Mouse (Mus musculus) heart, embryonic 11.5 days (tissue): ENCODE results near the gene Akap2. TPM values are rescaled to one million over a fixed set of nuclear protein-coding genes. Genes with fewer than 3 reads are reported as not detected.

Experiments
- ATAC-seq: fragments of 200-750 bp; cut with Nextera tagmentation; replicated peaks from 2 replicates; pipeline ENCODE4 v1.8.0; 2017; ENCODE audit warnings: moderate library complexity; ENCODE audit not compliant: insufficient number of reproducible peaks, low FRiP score, low TSS enrichment
- H3K27ac ChIP-seq: fragments of 300-500 bp; sonication (generic); 2 replicates; pipeline ENCODE4 v1.5.1; 2014; ENCODE audit warnings: mild to moderate bottlenecking, low read depth, low read length
- H3K27me3 ChIP-seq: fragments of 300-500 bp; sonication (generic); 2 replicates; pipeline ENCODE4 v1.6.1; 2014; ENCODE audit warnings: mild to moderate bottlenecking, low read length, mixed read lengths; ENCODE audit not compliant: control insufficient read depth, insufficient read depth
- H3K36me3 ChIP-seq: fragments of 300-500 bp; sonication (generic); 2 replicates; pipeline ENCODE4 v1.6.1; 2014; ENCODE audit warnings: mild to moderate bottlenecking, low read length, moderate library complexity, mixed read lengths; ENCODE audit not compliant: control insufficient read depth, insufficient read depth
- H3K4me1 ChIP-seq: fragments of 300-500 bp; sonication (generic); 2 replicates; pipeline ENCODE4 v1.6.1; 2014; ENCODE audit warnings: low read length; ENCODE audit not compliant: control insufficient read depth, insufficient read depth
- H3K4me2 ChIP-seq: fragments of 300-500 bp; sonication (generic); 2 replicates; pipeline ENCODE4 v1.6.1; 2014; ENCODE audit warnings: mild to moderate bottlenecking, moderate library complexity
- H3K4me3 ChIP-seq: fragments of 300-500 bp; sonication (generic); 2 replicates; pipeline ENCODE4 v1.5.1; 2014; ENCODE audit warnings: low read depth, low read length
- H3K9ac ChIP-seq: fragments of 300-500 bp; sonication (generic); 2 replicates; pipeline ENCODE4 v1.6.1; 2014; ENCODE audit warnings: mild to moderate bottlenecking, low read depth, low read length, moderate library complexity
- H3K9me3 ChIP-seq: fragments of 300-500 bp; sonication (generic); replicated peaks from 2 replicates; pipeline ENCODE4 v1.6.1; 2016; ENCODE audit warnings: low read length; ENCODE audit not compliant: control insufficient read depth
- WGBS: fragments of 180-500 bp; shearing (Covaris S2); extraction: QIAGEN DNeasy Blood & Tissue Kit; methylation state at CpG from one replicate; pipeline ENCODE4 v1.1.7; 2014; ENCODE audit not compliant: insufficient replicate concordance; 5-methylcytosine and 5-hydroxymethylcytosine counted together
- polyA plus RNA-seq: library from polyadenylated mRNA; unstranded; fragments of >200 nt; fragmentation: Nextera tagmentation; extraction: Ambion mirVana; gene quantifications from 2 replicates; pipeline ENCODE4 v1.2.1, GENCODE M21; 2014

The Akap2 gene
- polyA plus RNA-seq, 1 experiment from 2014 or later = 45.9 TPM

GRCm38 (mm10) chr4:57680186-57680585 is 37.3 kb upstream of the Akap2 start:
- no peak for ATAC-seq
- 82% methylated on average over 12 of the region's 12 CpGs for WGBS
- Histone ChIP-seq H3K27ac (no peak overlapping the region), H3K4me2 (no peak overlapping the region), H3K9me3 (no peaks in the 10 kb centered on the region), H3K36me3 (no peaks in the 10 kb centered on the region), H3K4me3 (no peak overlapping the region), H3K27me3 (no peaks in the 10 kb centered on the region), H3K9ac (no peak overlapping the region), H3K4me1 (peaks cover 43% of the 10 kb centered on the region)

- Histone ChIP-seq H3K9me3 (no peaks in the 10 kb centered on the region), H3K9ac (no peak overlapping the region), H3K4me2 (no peak overlapping the region), H3K4me3 (no peak overlapping the region), H3K36me3 (no peaks in the 10 kb centered on the region), H3K4me1 (peaks cover 37% of the 10 kb centered on the region), H3K27ac (no peak overlapping the region), H3K27me3 (no peaks in the 10 kb centered on the region)
- WGBS = 65% methylated on average over 12 of the region's 12 CpGs
- no peak for ATAC-seq
These were observed 35.9 kb upstream of the Akap2 start for GRCm38 (mm10) chr4:57681511-57681910.

DNA sequence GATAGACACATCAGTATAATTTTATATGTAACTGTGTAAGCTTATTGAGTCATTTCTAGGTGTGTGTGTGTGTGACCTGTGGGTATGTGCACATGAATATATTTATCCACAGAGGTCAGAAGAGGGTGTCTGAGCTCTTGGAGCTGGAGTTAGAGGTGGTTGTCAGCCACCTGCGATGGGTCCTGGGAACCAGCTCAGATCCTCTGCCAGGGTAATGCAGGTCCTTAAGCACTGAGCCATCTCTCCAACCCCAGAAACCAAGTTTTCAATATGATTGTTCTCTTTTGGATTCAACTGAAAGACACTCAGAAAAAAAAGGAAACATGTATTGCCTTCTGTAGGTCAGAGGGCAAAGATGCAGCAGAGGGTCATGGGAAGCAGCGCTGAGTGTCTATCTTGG is 35.1 kb upstream of the Akap2 start:
- Histone ChIP-seq H3K27ac (no peak overlapping the region), H3K4me1 (peaks cover 37% of the 10 kb centered on the region), H3K9ac (no peak overlapping the region), H3K4me3 (no peak overlapping the region), H3K27me3 (no peaks in the 10 kb centered on the region), H3K9me3 (no peaks in the 10 kb centered on the region), H3K4me2 (no peak overlapping the region), H3K36me3 (no peaks in the 10 kb centered on the region)
- no peak for ATAC-seq
- 91% methylated on average over 2 of the region's 2 CpGs for WGBS

DNA sequence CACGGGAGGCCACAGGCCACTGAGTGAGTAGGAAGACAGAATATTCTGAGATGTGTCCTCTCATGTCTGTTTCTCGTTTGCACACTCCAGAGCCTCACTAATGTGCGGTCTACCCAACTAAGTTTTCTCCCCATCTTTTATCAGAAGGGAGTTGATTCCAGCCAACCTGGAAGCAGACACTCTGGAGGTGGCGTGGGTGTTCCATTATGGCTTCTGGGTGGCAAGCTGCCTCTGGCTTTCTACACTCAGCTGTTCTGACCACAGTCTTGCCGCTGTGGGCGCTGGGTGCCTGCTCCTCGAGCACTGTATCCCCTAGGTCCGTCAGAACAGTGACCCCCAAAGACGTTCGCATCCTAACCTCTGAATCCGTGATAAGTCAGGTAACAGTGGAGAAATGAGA is 34.5 kb upstream of the Akap2 start:
- Histone ChIP-seq H3K4me3 (no peak overlapping the region), H3K9ac (no peak overlapping the region), H3K36me3 (no peaks in the 10 kb centered on the region), H3K27ac (no peak overlapping the region), H3K4me2 (no peak overlapping the region), H3K9me3 (no peaks in the 10 kb centered on the region), H3K4me1 (peaks cover 37% of the 10 kb centered on the region), H3K27me3 (no peaks in the 10 kb centered on the region)
- ATAC-seq = no peak
- 74% methylated on average over 11 of the region's 11 CpGs for WGBS

- no peak overlapping the region for H3K27ac ChIP-seq
- no peak for ATAC-seq
- no peaks in the 10 kb centered on the region for H3K9me3 ChIP-seq
- H3K9ac ChIP-seq = no peak overlapping the region
- peaks cover 33% of the 10 kb centered on the region for H3K4me1 ChIP-seq
- H3K4me2 ChIP-seq = no peak overlapping the region
- no peak overlapping the region for H3K4me3 ChIP-seq
- H3K27me3 ChIP-seq = no peaks in the 10 kb centered on the region
- WGBS = 63% methylated on average over 12 of the region's 12 CpGs
- H3K36me3 ChIP-seq = peaks cover 4% of the 10 kb centered on the region; the same call in 1 of the 2 replicates
These were observed 32.7 kb upstream of the Akap2 start for GRCm38 (mm10) chr4:57684676-57685215.

DNA sequence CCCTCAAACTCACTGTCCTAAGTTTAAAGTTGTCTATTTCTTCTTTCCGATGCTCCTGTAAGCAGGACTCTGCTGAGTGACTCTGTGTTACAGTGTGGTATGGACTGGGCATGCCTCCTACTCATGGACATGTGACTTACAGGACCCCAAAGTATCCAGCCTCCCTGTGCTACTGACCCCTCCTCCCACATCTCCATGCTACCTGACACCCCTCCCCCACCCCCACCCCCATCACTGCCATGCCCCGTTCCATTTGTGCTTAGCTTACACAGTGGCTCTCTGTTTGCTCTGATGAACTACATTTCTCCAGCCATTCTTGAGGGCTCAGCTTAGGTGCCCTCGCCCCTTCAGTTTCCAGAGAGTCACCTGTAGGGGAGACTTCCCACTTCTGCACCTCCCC is 30.7 kb upstream of the Akap2 start:
- peaks cover 29% of the 10 kb centered on the region for H3K4me1 ChIP-seq
- no peak overlapping the region for H3K9ac ChIP-seq
- peaks cover 12% of the 10 kb centered on the region for H3K36me3 ChIP-seq
- H3K4me2 ChIP-seq = no peak overlapping the region
- no peak for ATAC-seq
- H3K4me3 ChIP-seq = no peak overlapping the region
- H3K27me3 ChIP-seq = no peaks in the 10 kb centered on the region
- no peak overlapping the region for H3K27ac ChIP-seq
- 52% methylated on average over 3 of the region's 3 CpGs for WGBS
- no peaks in the 10 kb centered on the region for H3K9me3 ChIP-seq

DNA sequence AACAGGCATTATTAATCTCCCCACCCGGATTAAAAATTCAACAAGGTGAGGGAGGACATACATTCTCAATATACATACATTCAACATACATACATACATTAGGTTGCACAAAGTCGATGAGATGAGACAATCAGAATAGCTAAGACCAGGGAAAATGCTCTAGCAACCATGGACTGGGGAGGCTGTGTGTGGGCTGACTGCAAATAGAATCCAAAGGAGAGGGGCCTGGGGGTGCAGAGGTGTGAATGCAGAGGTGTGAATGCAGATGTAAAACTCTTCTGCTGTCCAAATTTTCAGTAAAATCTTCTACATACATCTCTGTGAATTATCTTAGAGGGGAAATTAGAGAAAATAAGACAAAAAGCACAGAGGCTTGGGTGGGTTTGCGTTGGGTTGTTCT is 29.9 kb upstream of the Akap2 start:
- no peak overlapping the region for H3K4me3 ChIP-seq
- no peak overlapping the region for H3K4me2 ChIP-seq
- ATAC-seq = no peak
- no peaks in the 10 kb centered on the region for H3K9me3 ChIP-seq
- peaks cover 12% of the 10 kb centered on the region for H3K36me3 ChIP-seq
- H3K27ac ChIP-seq = no peak overlapping the region
- H3K9ac ChIP-seq = no peak overlapping the region
- peaks cover 22% of the 10 kb centered on the region for H3K4me1 ChIP-seq
- H3K27me3 ChIP-seq = no peaks in the 10 kb centered on the region
- WGBS = 72% methylated on average over 3 of the region's 3 CpGs

DNA sequence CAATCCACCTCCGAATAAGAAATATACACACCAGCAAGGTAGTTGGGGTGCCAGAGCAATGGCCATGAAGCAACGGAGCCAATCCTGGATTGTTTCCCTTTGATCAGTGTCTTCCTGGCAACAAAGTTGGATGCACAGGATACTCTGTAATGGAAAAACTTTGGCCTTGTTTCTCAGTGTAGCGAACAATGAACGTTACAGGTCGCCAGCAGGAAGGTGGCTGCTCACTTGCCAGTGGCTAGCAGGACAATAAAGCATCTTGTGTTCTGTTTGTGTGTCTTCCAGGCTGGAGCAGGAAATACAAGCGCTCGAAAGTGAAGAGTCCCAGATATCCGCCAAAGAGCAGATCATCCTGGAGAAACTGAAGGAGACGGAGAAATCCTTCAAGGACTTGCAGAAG is 29.3 kb upstream of the Akap2 start:
- peaks cover 12% of the 10 kb centered on the region for H3K36me3 ChIP-seq
- WGBS = 59% methylated on average over 9 of the region's 9 CpGs

GRCm38 (mm10) chr4:57690001-57690400 is 27.5 kb upstream of the Akap2 start:
- H3K9ac ChIP-seq = no peak overlapping the region
- no peaks in the 10 kb centered on the region for H3K27me3 ChIP-seq
- 65% methylated on average over 6 of the region's 6 CpGs for WGBS
- ATAC-seq = no peak
- H3K4me1 ChIP-seq = no peaks in the 10 kb centered on the region
- no peaks in the 10 kb centered on the region for H3K9me3 ChIP-seq
- no peak overlapping the region for H3K4me3 ChIP-seq
- peaks cover 12% of the 10 kb centered on the region for H3K36me3 ChIP-seq
- H3K27ac ChIP-seq = no peak overlapping the region
- no peak overlapping the region for H3K4me2 ChIP-seq

More for the DNA sequence above, 29.3 kb upstream of the Akap2 start:
- Histone ChIP-seq H3K4me1 (peaks cover 17% of the 10 kb centered on the region), H3K9ac (no peak overlapping the region), H3K27ac (no peak overlapping the region), H3K27me3 (no peaks in the 10 kb centered on the region), H3K4me3 (no peak overlapping the region), H3K4me2 (no peak overlapping the region), H3K9me3 (no peaks in the 10 kb centered on the region)
- ATAC-seq = no peak
